Mouse (Mus musculus) hindbrain, embryonic 10.5 days (tissue): ENCODE results near the gene Sdhaf2. TPM values are rescaled to one million over a fixed set of nuclear protein-coding genes. Genes with fewer than 3 reads are reported as not detected.
"Not testable (repeated sequence)": the region's sequence is repeated elsewhere in the genome, so short reads cannot be mapped to it uniquely, and the experiment has no call there.

ENCODE experiments used
- DNase-seq: peaks from one replicate; pipeline ENCODE4 v3.0.0-alpha.2; 2017; ENCODE audit warnings: low spot score
- H3K27ac ChIP-seq: fragments of 300-500 bp; sonication (generic); 2 replicates; pipeline ENCODE4 v1.5.1; 2016; ENCODE audit warnings: mild to moderate bottlenecking, moderate library complexity
- H3K27me3 ChIP-seq: fragments of 300-500 bp; sonication (generic); 2 replicates; pipeline ENCODE4 v1.6.1; 2016; ENCODE audit warnings: mild to moderate bottlenecking; ENCODE audit not compliant: poor library complexity, insufficient read depth, severe bottlenecking
- H3K36me3 ChIP-seq: fragments of 300-500 bp; sonication (generic); 2 replicates; pipeline ENCODE4 v1.6.1; 2016; ENCODE audit warnings: mild to moderate bottlenecking, moderate library complexity
- H3K4me1 ChIP-seq: fragments of 300-500 bp; sonication (generic); replicated peaks from 2 replicates; pipeline ENCODE4 v1.6.1; 2016; ENCODE audit warnings: mild to moderate bottlenecking
- H3K4me3 ChIP-seq: fragments of 300-500 bp; sonication (generic); 2 replicates; pipeline ENCODE4 v1.5.1; 2016; ENCODE audit warnings: mild to moderate bottlenecking, moderate library complexity
- H3K9me3 ChIP-seq: fragments of 300-500 bp; sonication (generic); 2 replicates; pipeline ENCODE4 v1.6.1; 2016; ENCODE audit warnings: mild to moderate bottlenecking, moderate library complexity
- WGBS: fragments of 180-500 bp; shearing (Covaris S2); methylation state at CpG from one replicate; pipeline ENCODE4 v1.1.7; 2016; 5-methylcytosine and 5-hydroxymethylcytosine counted together
- polyA plus RNA-seq: library from polyadenylated mRNA; unstranded; fragments of >200 nt; fragmentation: Nextera tagmentation; extraction: Ambion mirVana; gene quantifications from 2 replicates; pipeline ENCODE4 v1.2.1, GENCODE M21; 2016

Gene Sdhaf2
- 62.4 and 63.2 TPM in 2 replicates for polyA plus RNA-seq

GRCm38 (mm10) chr19:10525910-10526309, at the start of gene Sdhaf2:
Gene Sdhaf2, minus strand, starts transcription at chr19:10526142.
- under 1% methylated on average over 11 of the region's 11 CpGs for WGBS
- H3K27ac ChIP-seq, result peak within 1 kb of the TSS; percentile 100
- DNase-seq, result no peak
- peaks cover 40% of the 10 kb centered on the region for H3K4me1 ChIP-seq
- peaks cover 43% of the 10 kb centered on the region for H3K36me3 ChIP-seq
- H3K9me3 ChIP-seq, result no peaks in the 10 kb centered on the region
- no peaks in the 10 kb centered on the region for H3K27me3 ChIP-seq
- peak within 1 kb of the TSS; percentile 96 for H3K4me3 ChIP-seq

- 94% methylated on average over 6 of the region's 6 CpGs for WGBS
- H3K27ac ChIP-seq, result no peak overlapping the region
- H3K36me3 ChIP-seq, result peaks cover 62% of the 10 kb centered on the region
Observed at GRCm38 (mm10) chr19:10569627-10570026, 43.7 kb upstream of the Sdhaf2 start.

GRCm38 (mm10) chr19:10565217-10565616, 39.3 kb upstream of the Sdhaf2 start:
- Histone ChIP-seq H3K9me3 (no peaks in the 10 kb centered on the region), H3K4me1 (peaks cover 7% of the 10 kb centered on the region), H3K27me3 (no peaks in the 10 kb centered on the region), H3K4me3 (no peak overlapping the region), H3K36me3 (peaks cover 21% of the 10 kb centered on the region), H3K27ac (no peak overlapping the region)
- DNase-seq, result no peak
- WGBS, result 83% methylated on average over 4 of the region's 4 CpGs

More at GRCm38 (mm10) chr19:10569627-10570026, 43.7 kb upstream of the Sdhaf2 start:
- Histone ChIP-seq H3K4me3 (no peak overlapping the region), H3K9me3 (no peaks in the 10 kb centered on the region), H3K27me3 (no peaks in the 10 kb centered on the region), H3K4me1 (no peaks in the 10 kb centered on the region)
- no peak for DNase-seq

GRCm38 (mm10) chr19:10564278-10564677, 38.3 kb upstream of the Sdhaf2 start:
- H3K27me3 ChIP-seq, result no peaks in the 10 kb centered on the region
- no peak overlapping the region for H3K4me3 ChIP-seq
- no peaks in the 10 kb centered on the region for H3K9me3 ChIP-seq
- H3K36me3 ChIP-seq, result peaks cover 12% of the 10 kb centered on the region
- H3K27ac ChIP-seq, result no peak overlapping the region
- DNase-seq, result no peak
- 83% methylated on average over 6 of the region's 6 CpGs for WGBS
- peaks cover 7% of the 10 kb centered on the region for H3K4me1 ChIP-seq

GRCm38 (mm10) chr19:10562351-10562750, 36.4 kb upstream of the Sdhaf2 start:
- DNase-seq, result no peak
- Histone ChIP-seq H3K9me3 (no peaks in the 10 kb centered on the region), H3K4me1 (peaks cover 7% of the 10 kb centered on the region), H3K4me3 (no peak overlapping the region), H3K27ac (no peak overlapping the region), H3K27me3 (no peaks in the 10 kb centered on the region), H3K36me3 (no peaks in the 10 kb centered on the region; the same call in 1 of the 2 replicates)
- WGBS, result 45% methylated on average over 5 of the region's 5 CpGs

- peaks cover 7% of the 10 kb centered on the region for H3K4me1 ChIP-seq
- H3K4me3 ChIP-seq, result no peak overlapping the region
- H3K27ac ChIP-seq, result no peak overlapping the region
- H3K27me3 ChIP-seq, result no peaks in the 10 kb centered on the region
- peak; percentile 17 for DNase-seq
- no peaks in the 10 kb centered on the region for H3K9me3 ChIP-seq
- WGBS, result 65% methylated on average over 6 of the region's 6 CpGs
- no peaks in the 10 kb centered on the region for H3K36me3 ChIP-seq
Observed at GRCm38 (mm10) chr19:10561558-10562314, 35.8 kb upstream of the Sdhaf2 start.

- Histone ChIP-seq H3K27me3 (no peaks in the 10 kb centered on the region), H3K27ac (no peak overlapping the region), H3K4me3 (no peak overlapping the region), H3K9me3 (no peaks in the 10 kb centered on the region), H3K4me1 (peaks cover 20% of the 10 kb centered on the region), H3K36me3 (no peaks in the 10 kb centered on the region)
- DNase-seq, result no peak
- WGBS, result 40% methylated on average over 5 of the region's 5 CpGs
Observed at GRCm38 (mm10) chr19:10560108-10560507, 34.2 kb upstream of the Sdhaf2 start.

- H3K9me3 ChIP-seq, H3K4me3 ChIP-seq, H3K27ac ChIP-seq, H3K27me3 ChIP-seq, H3K36me3 ChIP-seq, DNase-seq: not testable (repeated sequence)
- peaks cover 28% of the 10 kb centered on the region for H3K4me1 ChIP-seq
- 79% methylated on average over 4 of the region's 4 CpGs for WGBS
Observed at GRCm38 (mm10) chr19:10557837-10558375, 32.0 kb upstream of the Sdhaf2 start.

GRCm38 (mm10) chr19:10557430-10557829, 31.5 kb upstream of the Sdhaf2 start:
- Histone ChIP-seq H3K4me3 (no peak overlapping the region), H3K27ac (no peak overlapping the region), H3K27me3 (no peaks in the 10 kb centered on the region), H3K4me1 (peaks cover 28% of the 10 kb centered on the region), H3K36me3 (peaks cover 13% of the 10 kb centered on the region), H3K9me3 (no peaks in the 10 kb centered on the region)
- WGBS, result 76% methylated on average over 2 of the region's 2 CpGs
- no peak for DNase-seq

- H3K36me3 ChIP-seq, result peaks cover 17% of the 10 kb centered on the region
- 68% methylated on average over 2 of the region's 2 CpGs for WGBS
- no peak overlapping the region; the same call in 1 of the 2 replicates for H3K4me3 ChIP-seq
- H3K9me3 ChIP-seq, result no peaks in the 10 kb centered on the region
- no peak overlapping the region for H3K27ac ChIP-seq
- H3K4me1 ChIP-seq, result peaks cover 26% of the 10 kb centered on the region
- no peak for DNase-seq
- no peaks in the 10 kb centered on the region for H3K27me3 ChIP-seq
Observed at GRCm38 (mm10) chr19:10557001-10557400, 31.1 kb upstream of the Sdhaf2 start.

- H3K36me3 ChIP-seq, result peaks cover 28% of the 10 kb centered on the region
- H3K9me3 ChIP-seq, result no peaks in the 10 kb centered on the region
- peak within 1 kb of the TSS; percentile 87 for H3K27ac ChIP-seq
- no peaks in the 10 kb centered on the region for H3K27me3 ChIP-seq
- peak; percentile 79 for DNase-seq
- H3K4me1 ChIP-seq, result peaks cover 21% of the 10 kb centered on the region
- H3K4me3 ChIP-seq, result peak within 1 kb of the TSS; percentile 74
- WGBS, result 2% methylated on average over 43 of the region's 43 CpGs
Observed at GRCm38 (mm10) chr19:10555624-10556510, 29.9 kb upstream of the Sdhaf2 start, which contains the start of gene Tmem216. Gene Tmem216, minus strand, starts transcription at chr19:10556238.

GRCm38 (mm10) chr19:10539454-10539853, 13.5 kb upstream of the Sdhaf2 start:
- Histone ChIP-seq H3K36me3 (peaks cover 99% of the 10 kb centered on the region), H3K4me3 (no peak overlapping the region), H3K27me3 (no peaks in the 10 kb centered on the region), H3K9me3 (no peaks in the 10 kb centered on the region), H3K4me1 (no peaks in the 10 kb centered on the region), H3K27ac (no peak overlapping the region)
- DNase-seq, result no peak
- 92% methylated on average over 5 of the region's 5 CpGs for WGBS
